Mouse (Mus musculus) hindbrain, embryonic 15.5 days (tissue): Measurements from ENCODE around the gene Amz1. TPM values are rescaled to one million over a fixed set of nuclear protein-coding genes. Genes with fewer than 3 reads are reported as not detected.
A peak's percentile ranks its signal among the peaks of the same experiment; 100 is the strongest.

Experiments used
- ATAC-seq: fragments of 200-750 bp; cut with Nextera tagmentation; 2 replicates; pipeline ENCODE4 v1.8.0; 2017; ENCODE audit warnings: low read depth, moderate number of reproducible peaks, moderate TSS enrichment; ENCODE audit not compliant: low FRiP score
- H3K27ac ChIP-seq: fragments of 300-500 bp; sonication (generic); replicated peaks from 2 replicates; pipeline ENCODE4 v1.5.1; 2015; ENCODE audit warnings: mild to moderate bottlenecking, inconsistent platforms
- H3K27me3 ChIP-seq: fragments of 300-500 bp; sonication (generic); 2 replicates; pipeline ENCODE4 v1.6.1; 2015; ENCODE audit warnings: control low read depth, inconsistent platforms
- H3K36me3 ChIP-seq: fragments of 300-500 bp; sonication (generic); 2 replicates; pipeline ENCODE4 v1.6.1; 2015; ENCODE audit warnings: control low read depth, inconsistent platforms
- H3K4me1 ChIP-seq: fragments of 300-500 bp; sonication (generic); replicated peaks from 2 replicates; pipeline ENCODE4 v1.6.1; 2015; ENCODE audit warnings: control low read depth, inconsistent platforms
- H3K4me2 ChIP-seq: fragments of 300-500 bp; sonication (generic); 2 replicates; pipeline ENCODE4 v1.6.1; 2015; ENCODE audit warnings: moderate library complexity, mild to moderate bottlenecking, inconsistent platforms
- H3K4me3 ChIP-seq: fragments of 300-500 bp; sonication (generic); 2 replicates; pipeline ENCODE4 v1.5.1; 2015; ENCODE audit warnings: mild to moderate bottlenecking, inconsistent platforms
- H3K9ac ChIP-seq: fragments of 300-500 bp; sonication (generic); 2 replicates; pipeline ENCODE4 v1.6.1; 2015; ENCODE audit warnings: inconsistent platforms
- H3K9me3 ChIP-seq: fragments of 300-500 bp; sonication (generic); 2 replicates; pipeline ENCODE4 v1.6.1; 2016; ENCODE audit warnings: control low read depth, inconsistent platforms
- WGBS: fragments of 180-500 bp; shearing (Covaris S2); methylation state at CpG from one replicate; pipeline ENCODE4 v1.1.7; 2015; 5-methylcytosine and 5-hydroxymethylcytosine counted together
- polyA plus RNA-seq: library from polyadenylated mRNA; unstranded; fragments of >200 nt; fragmentation: Nextera tagmentation; extraction: Ambion mirVana; gene quantifications from 2 replicates; pipeline ENCODE4 v1.2.1, GENCODE M21; 2015

The Amz1 gene
- polyA plus RNA-seq, 1 experiment from 2014 or later, result 5.1 TPM

GRCm38 (mm10) chr5:140792233-140792632 lies 68.3 kb downstream of the Amz1 start:
- Histone ChIP-seq H3K36me3 (no peaks in the 10 kb centered on the region), H3K4me1 (peaks cover 65% of the 10 kb centered on the region)
- 51% methylated on average over 5 of the region's 5 CpGs for WGBS

DNA sequence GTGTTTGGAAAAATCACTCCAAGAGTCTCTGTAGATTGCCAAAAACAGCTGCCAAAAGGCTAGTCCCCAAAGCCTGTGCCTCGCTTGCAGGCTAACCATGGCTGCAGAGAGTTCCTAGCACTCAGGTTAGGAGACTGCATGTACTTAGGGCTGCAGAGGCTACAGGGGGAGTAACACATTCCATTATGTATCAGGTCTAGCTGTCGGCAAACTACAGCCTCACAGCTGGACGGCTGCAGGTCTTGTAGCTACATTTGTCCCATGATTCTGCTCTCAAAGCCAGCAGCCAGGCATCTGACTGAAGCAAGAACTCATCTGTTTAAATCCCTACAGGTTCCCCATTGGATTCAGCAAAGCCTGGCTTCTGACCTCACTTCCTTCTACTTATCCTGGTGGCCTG lies 70.8 kb downstream of the Amz1 start:
- no peaks in the 10 kb centered on the region for H3K27me3 ChIP-seq
- peaks cover 68% of the 10 kb centered on the region for H3K4me1 ChIP-seq
- H3K9ac ChIP-seq, result no peak overlapping the region
- no peaks in the 10 kb centered on the region for H3K9me3 ChIP-seq
- H3K4me2 ChIP-seq, result no peak overlapping the region
- no peaks in the 10 kb centered on the region for H3K36me3 ChIP-seq
- WGBS, result 43% methylated on average over 3 of the region's 3 CpGs
- H3K4me3 ChIP-seq, result no peak overlapping the region
- 0 out of 2 replicates have a peak overlapping the region, but pooled peaks have one; percentile 46 for H3K27ac ChIP-seq
- no peak for ATAC-seq

More at GRCm38 (mm10) chr5:140792233-140792632, 68.3 kb downstream of the Amz1 start:
- no peaks in the 10 kb centered on the region for H3K27me3 ChIP-seq
- ATAC-seq, result no peak
- H3K9me3 ChIP-seq, result no peaks in the 10 kb centered on the region
- peak overlapping the region; percentile 84 for H3K27ac ChIP-seq
- H3K4me2 ChIP-seq, result no peak overlapping the region
- no peak overlapping the region for H3K9ac ChIP-seq
- no peak overlapping the region for H3K4me3 ChIP-seq

DNA sequence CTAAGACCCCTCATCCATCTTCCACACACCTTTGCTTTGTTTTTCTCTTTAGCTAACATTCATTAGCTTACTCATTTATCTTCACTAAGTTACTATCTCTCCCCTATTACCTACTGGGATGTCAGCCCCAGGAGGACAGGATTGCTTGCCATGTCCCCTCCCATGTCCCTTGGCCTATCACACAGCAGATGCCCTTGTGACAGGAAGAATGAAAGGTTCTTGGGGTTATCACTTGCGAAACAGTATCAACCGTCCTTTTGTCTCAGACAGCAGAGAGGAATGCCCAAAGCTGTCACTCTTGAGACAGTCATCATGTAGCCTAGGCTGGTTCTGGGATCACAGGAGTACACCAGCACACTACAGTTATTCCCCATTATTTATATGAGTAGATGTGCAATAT lies 71.2 kb downstream of the Amz1 start:
- H3K4me3 ChIP-seq, result no peak overlapping the region
- H3K4me1 ChIP-seq, result peaks cover 65% of the 10 kb centered on the region
- WGBS, result 53% methylated on average over 2 of the region's 2 CpGs
- no peaks in the 10 kb centered on the region for H3K9me3 ChIP-seq
- H3K27me3 ChIP-seq, result no peaks in the 10 kb centered on the region
- no peaks in the 10 kb centered on the region for H3K36me3 ChIP-seq
- no peak for ATAC-seq
- H3K4me2 ChIP-seq, result no peak overlapping the region
- 0 out of 2 replicates have a peak overlapping the region, but pooled peaks have one; percentile 46 for H3K27ac ChIP-seq
- no peak overlapping the region for H3K9ac ChIP-seq

GRCm38 (mm10) chr5:140796051-140796450 lies 72.1 kb downstream of the Amz1 start:
- H3K4me1 ChIP-seq, result peaks cover 60% of the 10 kb centered on the region
- H3K9me3 ChIP-seq, result no peaks in the 10 kb centered on the region
- 65% methylated on average over 3 of the region's 3 CpGs for WGBS
- no peaks in the 10 kb centered on the region for H3K27me3 ChIP-seq
- no peak overlapping the region for H3K9ac ChIP-seq
- H3K4me2 ChIP-seq, result no peak overlapping the region
- no peak overlapping the region for H3K27ac ChIP-seq
- no peak for ATAC-seq
- H3K36me3 ChIP-seq, result no peaks in the 10 kb centered on the region
- H3K4me3 ChIP-seq, result no peak overlapping the region

- no peak overlapping the region for H3K9ac ChIP-seq
- ATAC-seq, result no peak
- H3K4me3 ChIP-seq, result no peak overlapping the region
- no peaks in the 10 kb centered on the region for H3K27me3 ChIP-seq
- H3K4me2 ChIP-seq, result no peak overlapping the region
- peak overlapping the region; percentile 36; the same call in 1 of the 2 replicates for H3K27ac ChIP-seq
- H3K4me1 ChIP-seq, result peaks cover 39% of the 10 kb centered on the region
- H3K36me3 ChIP-seq, result no peaks in the 10 kb centered on the region
- no peaks in the 10 kb centered on the region for H3K9me3 ChIP-seq
- 66% methylated on average over 7 of the region's 7 CpGs for WGBS
Observed at GRCm38 (mm10) chr5:140798158-140798557, 74.2 kb downstream of the Amz1 start.

GRCm38 (mm10) chr5:140798775-140799174 lies 74.8 kb downstream of the Amz1 start:
- no peak for ATAC-seq
- WGBS, result 71% methylated on average over 5 of the region's 5 CpGs
- Histone ChIP-seq H3K9ac (no peak overlapping the region), H3K36me3 (no peaks in the 10 kb centered on the region), H3K27ac (0 out of 2 replicates have a peak overlapping the region, but pooled peaks have one; percentile 22), H3K4me1 (peaks cover 33% of the 10 kb centered on the region), H3K4me2 (no peak overlapping the region), H3K27me3 (no peaks in the 10 kb centered on the region), H3K9me3 (no peaks in the 10 kb centered on the region), H3K4me3 (no peak overlapping the region)

- H3K4me1 ChIP-seq, result peaks cover 35% of the 10 kb centered on the region
- WGBS, result 45% methylated on average over 2 of the region's 2 CpGs
Observed at GRCm38 (mm10) chr5:140799190-140799589, 75.3 kb downstream of the Amz1 start.

DNA sequence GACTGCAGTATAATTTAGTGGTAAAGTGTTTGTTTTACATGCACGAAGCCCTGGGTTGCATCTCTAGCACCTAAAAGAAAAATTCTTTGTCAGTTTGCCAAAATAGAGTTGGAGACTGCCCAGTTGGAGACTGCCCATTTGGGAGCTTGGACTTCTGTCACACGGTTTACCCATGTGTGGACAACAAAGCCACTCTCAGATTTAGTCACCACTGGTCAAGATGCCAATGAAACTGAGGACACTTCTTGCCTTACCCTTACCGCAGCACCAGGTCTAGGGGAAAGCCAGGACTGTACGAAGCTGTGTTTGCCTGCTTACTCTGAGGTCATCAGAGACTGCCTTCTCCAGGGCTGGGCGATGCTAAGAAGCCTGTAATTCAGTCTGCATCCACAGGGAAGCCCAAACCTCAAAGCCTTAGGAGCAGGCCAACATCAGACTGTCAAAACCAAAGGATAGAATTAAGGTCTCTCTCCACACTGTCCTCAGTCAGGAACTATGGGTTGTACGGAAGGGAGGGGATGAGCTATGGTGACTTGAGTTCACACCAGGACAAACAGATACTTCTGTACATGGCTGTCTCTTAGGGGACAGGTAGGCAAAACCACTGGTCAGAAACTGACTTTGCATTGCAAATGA lies 76.5 kb downstream of the Amz1 start:
- no peak for ATAC-seq
- Histone ChIP-seq H3K27ac (no peak overlapping the region), H3K9me3 (no peaks in the 10 kb centered on the region), H3K36me3 (no peaks in the 10 kb centered on the region), H3K4me2 (no peak overlapping the region), H3K4me1 (peaks cover 30% of the 10 kb centered on the region), H3K4me3 (no peak overlapping the region), H3K9ac (no peak overlapping the region), H3K27me3 (no peaks in the 10 kb centered on the region)
- WGBS, result 68% methylated on average over 6 of the region's 6 CpGs

More at GRCm38 (mm10) chr5:140799190-140799589, 75.3 kb downstream of the Amz1 start:
- no peak for ATAC-seq
- Histone ChIP-seq H3K27ac (0 out of 2 replicates have a peak overlapping the region, but pooled peaks have one; percentile 22), H3K27me3 (no peaks in the 10 kb centered on the region), H3K9ac (no peak overlapping the region), H3K9me3 (no peaks in the 10 kb centered on the region), H3K36me3 (no peaks in the 10 kb centered on the region), H3K4me3 (no peak overlapping the region), H3K4me2 (no peak overlapping the region)

DNA sequence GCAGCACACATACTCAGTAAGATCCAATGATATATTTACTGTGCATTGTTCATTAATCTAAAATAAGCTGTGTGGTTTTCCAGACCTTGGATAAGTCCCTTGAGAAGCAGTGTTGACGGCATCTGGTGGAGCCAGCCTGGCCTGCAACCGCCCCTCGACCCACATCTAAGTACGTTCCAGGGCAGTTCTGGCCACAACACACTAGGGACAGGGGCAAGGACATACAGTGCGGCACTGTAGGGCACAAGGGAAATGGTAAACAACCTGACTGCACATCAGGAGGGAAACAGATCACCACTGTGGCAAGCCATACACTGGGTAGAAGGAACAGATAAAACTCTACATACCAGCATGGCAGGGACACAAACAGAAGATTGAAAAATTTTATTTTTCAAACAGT lies 77.9 kb downstream of the Amz1 start:
- Histone ChIP-seq H3K9me3 (no peaks in the 10 kb centered on the region), H3K4me1 (peaks cover 35% of the 10 kb centered on the region), H3K9ac (no peak overlapping the region), H3K4me2 (no peak overlapping the region), H3K36me3 (no peaks in the 10 kb centered on the region), H3K4me3 (no peak overlapping the region), H3K27me3 (no peaks in the 10 kb centered on the region), H3K27ac (no peak overlapping the region)
- WGBS, result 68% methylated on average over 5 of the region's 5 CpGs
- no peak for ATAC-seq

DNA sequence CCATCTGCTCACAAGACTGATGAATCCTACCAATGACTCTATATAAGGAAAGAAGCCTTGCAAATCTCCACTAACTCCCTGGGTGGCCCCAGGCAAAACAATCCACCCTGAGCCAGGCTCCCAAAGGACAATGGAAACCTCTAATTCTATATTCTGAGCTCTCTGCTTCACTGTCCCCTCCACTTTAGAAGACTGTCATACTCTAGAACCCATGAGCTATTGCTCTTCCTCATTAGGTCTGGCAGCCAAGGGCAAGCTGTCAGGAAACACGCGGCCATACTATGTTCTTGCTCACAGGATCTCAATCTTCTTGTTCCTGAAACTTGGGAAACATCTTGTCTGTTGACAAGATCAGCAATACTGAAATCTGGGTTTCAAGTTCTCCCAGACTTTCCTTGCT lies 82.3 kb downstream of the Amz1 start:
- H3K36me3 ChIP-seq, result no peaks in the 10 kb centered on the region
- no peak overlapping the region for H3K9ac ChIP-seq
- no peaks in the 10 kb centered on the region for H3K9me3 ChIP-seq
- no peak for ATAC-seq
- H3K4me1 ChIP-seq, result peaks cover 30% of the 10 kb centered on the region
- H3K27me3 ChIP-seq, result no peaks in the 10 kb centered on the region
- no peak overlapping the region for H3K27ac ChIP-seq
- no peak overlapping the region for H3K4me2 ChIP-seq
- 81% methylated on average over 2 of the region's 2 CpGs for WGBS
- no peak overlapping the region for H3K4me3 ChIP-seq

DNA sequence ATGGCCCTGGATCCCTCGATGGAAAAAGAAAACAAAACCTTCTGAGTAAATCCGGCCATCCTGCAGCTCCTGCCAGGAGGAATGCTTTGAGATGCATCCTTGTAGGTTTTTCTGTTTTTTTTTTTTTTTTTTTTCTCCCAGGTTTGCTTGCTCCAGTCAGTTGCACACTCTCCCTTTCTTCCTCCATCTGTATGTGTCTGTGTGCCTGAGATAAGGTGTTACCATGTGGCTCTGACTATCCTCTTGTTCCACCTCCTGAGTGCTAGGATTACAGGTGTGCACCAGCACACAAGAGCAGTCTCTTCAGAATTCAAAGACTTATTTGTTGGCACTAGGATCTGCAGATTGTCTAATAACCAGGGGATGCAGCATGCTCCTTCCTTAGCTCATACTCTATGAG lies 83.0 kb downstream of the Amz1 start:
- WGBS, result 65% methylated on average over 2 of the region's 2 CpGs
- Histone ChIP-seq H3K4me1 (peaks cover 36% of the 10 kb centered on the region), H3K9me3 (no peaks in the 10 kb centered on the region), H3K36me3 (no peaks in the 10 kb centered on the region), H3K4me2 (no peak overlapping the region), H3K4me3 (no peak overlapping the region), H3K9ac (no peak overlapping the region), H3K27ac (no peak overlapping the region), H3K27me3 (no peaks in the 10 kb centered on the region)
- ATAC-seq, result no peak
